Mouse (Mus musculus): ENCODE measurements around the gene Ubap1.

Gene Ubap1

DNA sequence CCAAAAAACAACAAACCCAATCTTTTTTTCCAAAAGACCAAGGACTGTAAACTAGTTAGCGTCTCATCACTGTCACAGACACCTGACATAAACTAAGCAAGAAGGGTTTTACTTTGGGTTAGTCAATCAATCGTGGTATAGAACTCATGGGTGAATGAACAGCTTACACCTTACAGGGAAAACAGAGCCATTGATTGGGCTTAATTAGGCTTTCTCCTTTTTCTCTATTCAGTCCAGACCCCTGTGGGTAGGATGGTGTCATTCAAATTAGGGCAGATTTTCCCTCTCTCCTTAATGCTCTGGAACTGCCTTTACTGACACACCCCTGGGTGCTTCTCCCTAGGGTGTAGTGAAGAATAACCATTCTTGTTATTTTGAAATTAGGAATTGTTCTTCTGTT, 8.4 kb downstream of the Ubap1 start:
- no peak for DNase-seq (ENCODE audit: low read depth)

- no peak for DNase-seq (ENCODE audit: low read depth)
Observed at GRCm38 (mm10) chr4:41358669-41359068, 9.9 kb downstream of the Ubap1 start.

- no peak for DNase-seq (ENCODE audit: low read depth)
Observed at GRCm38 (mm10) chr4:41359358-41359757, 10.6 kb downstream of the Ubap1 start.

DNA sequence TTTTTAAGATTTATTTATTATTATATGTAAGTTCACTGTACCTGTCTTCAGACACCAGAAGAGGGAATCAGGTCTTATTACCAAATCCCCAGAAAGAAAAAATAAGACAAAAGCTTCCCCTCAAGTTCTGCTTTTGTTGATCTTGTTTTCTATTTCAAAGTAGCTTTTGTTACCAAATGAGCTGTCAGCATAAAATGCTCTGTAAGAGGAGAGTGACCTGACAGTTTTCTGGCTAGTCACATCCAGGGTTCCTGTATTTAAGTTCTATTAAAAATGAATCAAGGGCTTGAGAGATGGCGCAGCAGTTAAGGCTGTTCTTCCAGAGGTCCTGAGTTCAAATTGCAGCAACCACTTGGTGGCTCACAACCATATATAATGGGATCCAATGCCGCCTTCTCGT, 12.3 kb downstream of the Ubap1 start:
- no peak for DNase-seq (ENCODE audit: low read depth)

GRCm38 (mm10) chr4:41368198-41368597, 19.4 kb downstream of the Ubap1 start:
- peak; percentile 55 for DNase-seq (ENCODE audit: low read depth)

GRCm38 (mm10) chr4:41369702-41370437, 21.1 kb downstream of the Ubap1 start:
- no peak for DNase-seq (ENCODE audit: low read depth)

DNA sequence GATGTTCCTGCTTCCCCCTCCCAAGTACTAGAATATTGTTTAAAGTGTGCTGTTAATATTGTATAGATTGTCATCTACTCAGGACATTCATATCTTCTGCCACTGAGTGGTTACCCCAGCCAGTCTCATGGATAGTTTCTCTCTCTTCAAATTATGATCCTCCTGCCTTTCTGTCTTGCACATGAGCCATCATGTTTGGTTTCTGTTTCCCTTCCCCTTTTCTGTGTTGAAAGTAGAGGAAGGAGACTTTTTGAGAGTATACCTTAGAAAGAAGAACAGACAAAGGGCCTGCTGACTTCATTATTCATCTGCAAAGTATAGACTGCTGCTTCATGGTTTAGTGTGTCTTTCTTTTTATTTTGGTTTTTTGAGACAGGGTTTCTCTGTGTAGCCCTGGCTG, 28.8 kb downstream of the Ubap1 start:
- no peak for DNase-seq (ENCODE audit: low read depth)

DNA sequence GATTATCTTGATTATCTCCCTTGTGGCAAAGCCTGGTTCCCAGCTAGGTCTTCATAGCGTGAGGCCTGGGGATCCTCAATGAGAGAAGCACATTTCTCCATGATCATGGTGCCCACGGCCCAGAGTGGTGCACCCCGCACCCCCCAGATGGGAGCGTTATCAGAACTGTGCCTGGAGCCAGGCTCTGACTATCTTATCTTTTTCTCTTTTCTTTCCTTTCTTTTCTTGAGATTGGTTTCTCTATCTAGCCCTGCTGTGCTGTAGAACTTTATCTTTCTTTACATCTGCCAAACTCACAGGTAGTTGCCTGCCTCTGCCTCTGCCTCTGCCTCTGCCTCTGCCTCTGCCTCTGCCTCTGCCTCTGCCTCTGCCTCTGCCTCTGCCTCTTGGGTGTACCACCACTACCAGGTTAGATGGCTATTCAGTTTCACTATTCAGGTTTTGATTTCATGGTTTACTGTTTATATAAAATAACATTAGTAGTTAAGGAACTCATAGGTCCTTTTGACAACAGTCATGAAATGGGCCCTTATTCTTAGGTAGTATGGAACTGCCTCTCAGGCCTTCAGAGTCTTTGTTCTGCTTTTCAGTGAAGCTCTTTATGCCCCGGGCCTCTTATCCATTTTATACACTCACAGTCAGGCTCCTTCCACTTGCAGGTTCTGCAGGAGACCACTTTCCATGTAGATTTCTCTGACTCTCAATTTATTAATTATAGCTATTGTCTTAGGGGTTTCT, 32.6 kb downstream of the Ubap1 start:
- DNase-seq (ENCODE audit: low read depth), result no peak

GRCm38 (mm10) chr4:41386412-41386975, 37.7 kb downstream of the Ubap1 start:
- no peak for DNase-seq (ENCODE audit: low read depth)

DNA sequence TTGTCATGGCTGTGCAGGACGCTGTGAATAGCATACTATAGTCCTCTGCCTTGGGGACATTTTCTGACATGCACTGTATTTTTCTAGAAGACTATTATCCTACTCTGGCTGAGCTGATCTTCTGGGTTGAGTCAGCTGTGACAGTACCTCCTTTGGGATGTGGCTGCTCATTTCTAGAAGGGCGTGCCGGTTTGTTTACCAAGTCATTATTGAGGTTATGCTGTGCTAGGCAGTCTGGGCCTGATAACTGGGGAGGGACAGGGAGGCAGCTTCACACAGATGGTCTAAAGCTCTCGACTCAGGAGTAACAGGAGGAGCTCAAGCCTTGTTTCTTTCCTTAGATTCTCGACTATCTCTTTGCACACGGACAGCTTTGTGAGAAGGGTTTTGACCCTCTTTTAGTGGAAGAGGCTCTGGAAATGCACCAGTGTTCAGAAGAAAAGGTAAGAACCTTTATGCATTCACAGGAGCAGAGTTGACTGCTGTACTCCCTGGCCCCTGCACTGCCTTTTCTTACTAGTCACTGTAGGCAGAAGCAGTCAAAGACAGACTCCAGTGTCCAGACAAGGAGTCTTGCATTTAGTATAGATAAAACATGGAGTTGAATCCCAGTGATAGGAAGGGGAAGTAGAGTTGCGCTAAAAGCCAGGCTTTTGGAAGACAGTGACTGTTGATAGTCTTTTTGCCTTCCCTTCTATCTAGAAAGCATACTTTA, 39.1 kb downstream of the Ubap1 start:
- no peak for DNase-seq (ENCODE audit: low read depth)

- no peak for DNase-seq (ENCODE audit: low read depth)
Observed at GRCm38 (mm10) chr4:41388616-41389015, 39.8 kb downstream of the Ubap1 start.

GRCm38 (mm10) chr4:41389240-41389639, 40.4 kb downstream of the Ubap1 start:
- no peak for DNase-seq (ENCODE audit: low read depth)

DNA sequence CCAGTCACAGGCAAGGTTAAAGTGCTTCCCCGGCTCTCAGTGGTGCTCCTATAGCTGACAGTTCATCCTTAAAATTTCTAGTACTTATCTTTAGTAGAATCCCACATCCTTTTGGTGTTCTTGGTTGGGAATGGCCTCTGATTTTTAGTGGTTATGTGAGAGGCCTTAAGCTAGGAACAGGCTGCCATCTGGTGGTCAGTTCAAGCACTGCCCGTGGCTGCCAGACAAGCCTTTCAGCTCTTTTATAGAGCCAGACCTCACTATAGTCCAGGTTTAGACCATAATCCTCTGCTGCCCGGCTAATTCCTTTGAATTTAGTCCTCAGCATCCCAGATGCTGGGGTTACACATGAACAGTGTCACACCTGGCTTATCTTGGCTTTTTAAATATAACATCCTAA, 41.3 kb downstream of the Ubap1 start:
- peak; percentile 90 for DNase-seq (ENCODE audit: low read depth)

DNA sequence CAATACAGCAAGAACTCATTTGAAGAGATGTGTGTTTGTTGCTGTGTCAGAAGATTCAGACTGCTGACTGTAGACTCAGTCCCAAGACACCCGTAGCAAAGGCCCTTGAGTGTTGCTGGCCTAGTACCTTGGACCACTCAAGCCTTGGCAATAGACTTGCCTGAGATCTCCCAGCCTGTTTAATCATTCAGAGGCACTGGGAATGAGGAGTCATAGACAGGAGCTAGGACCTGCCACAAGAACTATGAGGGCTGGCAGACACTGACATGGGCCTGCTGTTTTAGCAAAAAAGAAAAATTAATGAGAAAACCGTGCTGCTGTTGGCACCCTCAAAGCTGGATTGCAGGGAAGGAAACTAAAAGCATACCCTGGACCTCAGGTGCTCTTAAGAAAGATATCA, 42.2 kb downstream of the Ubap1 start:
- no peak for DNase-seq (ENCODE audit: low read depth)

- DNase-seq (ENCODE audit: low read depth), result no peak
Observed at GRCm38 (mm10) chr4:41394651-41395050, 45.9 kb downstream of the Ubap1 start.

DNA sequence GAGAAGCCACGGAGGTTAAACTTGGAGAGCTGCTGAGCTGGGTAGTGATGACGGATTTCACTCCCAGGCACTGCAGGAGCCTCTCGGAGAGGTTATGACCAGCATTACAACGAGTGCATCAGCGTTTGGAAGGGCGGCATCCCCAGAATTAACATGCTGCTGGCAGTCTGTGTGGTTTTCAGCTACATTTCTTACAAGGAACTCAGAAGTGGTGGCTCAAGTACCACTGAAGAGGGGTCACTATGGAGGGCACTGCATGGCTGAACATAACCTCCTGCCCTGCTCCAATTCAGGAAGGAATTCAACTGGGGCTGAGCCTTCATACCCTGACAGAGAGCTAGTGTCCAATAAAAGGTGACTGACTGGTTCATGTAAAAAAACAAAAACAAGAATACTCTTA, 49.6 kb downstream of the Ubap1 start:
- DNase-seq (ENCODE audit: low read depth), result no peak

DNA sequence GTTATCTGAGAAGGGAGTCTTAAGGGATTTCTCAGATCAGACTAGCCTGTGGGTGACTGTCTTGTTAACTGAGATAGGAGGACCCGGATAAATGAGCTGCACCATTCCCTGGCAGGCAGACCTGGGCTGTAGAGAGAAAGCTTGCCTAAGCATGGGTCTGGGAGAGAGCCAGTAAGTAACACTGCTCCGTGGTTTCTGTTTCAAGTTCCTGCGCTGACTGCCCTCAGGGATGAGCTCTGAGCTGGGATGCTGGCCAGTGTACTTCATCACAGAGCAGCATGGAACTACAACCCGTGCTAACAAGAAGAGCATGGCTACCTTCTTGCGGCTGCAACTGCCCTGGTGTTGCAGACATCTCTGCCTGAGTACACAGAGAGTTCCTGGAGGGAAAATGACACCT, 51.1 kb downstream of the Ubap1 start:
- peak; percentile 84 for DNase-seq (ENCODE audit: low read depth)

DNA sequence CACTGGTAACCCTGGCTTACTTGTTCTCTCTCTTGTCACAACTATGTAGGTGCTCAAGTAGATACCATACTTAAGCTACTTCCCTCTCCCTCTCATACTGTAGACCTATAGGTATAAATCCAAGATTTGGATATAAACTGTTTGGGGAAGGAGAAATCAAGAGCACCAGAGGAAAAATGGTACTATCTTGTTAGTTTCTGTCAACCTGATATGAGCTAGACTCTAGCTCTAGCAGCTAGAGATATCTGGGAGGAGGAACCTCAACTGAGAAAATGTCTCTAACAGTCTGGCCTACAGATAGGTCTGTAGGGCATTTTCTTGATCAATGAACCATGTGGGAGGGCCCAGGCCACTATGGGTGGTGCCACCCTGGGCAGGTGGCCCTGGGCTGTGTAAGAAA, 52.4 kb downstream of the Ubap1 start:
- no peak for DNase-seq (ENCODE audit: low read depth)

- no peak for DNase-seq (ENCODE audit: low read depth)
Observed at GRCm38 (mm10) chr4:41401573-41401972, 52.8 kb downstream of the Ubap1 start.

DNA sequence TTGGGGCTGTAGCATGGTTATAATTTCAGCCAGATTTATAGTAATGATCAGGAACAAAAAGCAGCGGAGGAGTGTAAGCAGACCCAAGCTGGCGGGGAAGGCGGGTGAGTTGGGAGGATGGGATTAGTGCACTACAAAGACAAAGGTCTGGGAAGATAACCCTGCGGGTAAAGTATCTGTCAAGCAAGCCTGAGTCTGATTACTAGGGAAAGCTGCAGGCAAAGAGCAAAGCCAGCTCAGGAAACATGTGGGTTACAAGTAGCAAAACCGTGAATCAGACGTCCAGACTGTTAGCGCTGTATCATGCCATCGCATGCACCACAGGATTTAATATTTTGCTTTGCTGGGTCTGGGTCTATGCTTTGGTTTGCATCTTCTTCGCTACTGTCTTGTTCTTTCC, 57.8 kb downstream of the Ubap1 start:
- no peak for DNase-seq (ENCODE audit: low read depth)

DNA sequence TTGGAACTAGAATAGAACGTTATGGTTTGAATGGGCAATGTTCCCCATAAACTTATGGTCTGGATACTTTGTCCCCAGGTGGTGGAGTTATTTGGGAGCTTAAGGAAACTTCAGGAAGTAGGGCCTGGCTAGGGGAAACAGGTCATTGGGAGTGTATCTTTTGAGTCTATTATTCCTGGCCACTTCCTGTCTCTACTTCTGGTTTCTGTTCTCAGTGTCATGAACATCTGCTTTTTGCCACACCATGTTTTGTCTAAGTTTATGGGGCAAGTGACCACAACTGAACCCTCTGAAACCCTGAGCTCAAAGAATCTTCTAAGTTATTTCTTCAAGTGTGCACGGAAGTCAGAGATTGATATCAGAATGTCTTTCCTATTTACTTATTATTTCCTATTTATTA, 58.6 kb downstream of the Ubap1 start:
- no peak for DNase-seq (ENCODE audit: low read depth)

DNA sequence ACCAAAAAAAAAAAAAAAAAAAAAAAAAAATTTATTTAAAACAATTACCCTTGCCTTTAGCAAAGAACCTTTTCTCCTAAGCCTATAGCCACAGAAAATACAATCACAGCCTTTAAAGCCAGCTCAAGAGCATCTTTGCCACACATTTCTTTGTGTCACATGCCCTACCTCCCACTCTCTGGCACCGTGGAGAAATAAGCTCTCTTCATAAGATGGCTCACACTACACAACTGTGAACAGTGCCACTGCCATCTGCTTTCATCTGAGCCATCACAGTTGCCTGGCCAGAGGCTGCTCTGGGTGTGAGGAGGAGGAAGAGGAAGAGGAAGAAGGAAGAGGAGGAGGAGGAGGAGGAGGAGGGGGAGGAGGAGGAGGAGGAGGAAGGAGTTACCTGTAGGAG, 60.5 kb downstream of the Ubap1 start:
- no peak for DNase-seq (ENCODE audit: low read depth)

- no peak for DNase-seq (ENCODE audit: low read depth)
Observed at GRCm38 (mm10) chr4:41416966-41417365, 68.2 kb downstream of the Ubap1 start.

All from NIH3T3 (cell line).